Mouse (Mus musculus) CH12.LX (cell line): ENCODE measurements around the gene Tssk6. TPM values are rescaled to one million over a fixed set of nuclear protein-coding genes. Genes with fewer than 3 reads are reported as not detected.

Experiments used
- DNase-seq: peaks from one replicate; pipeline ENCODE4 v3.0.0-alpha.2; 2013; ENCODE audit errors: extremely low read depth
- H3K27ac ChIP-seq: 2 replicates; pipeline ENCODE4 v1.5.1; 2012; ENCODE audit warnings: low read depth, mild to moderate bottlenecking, control low read depth, moderate library complexity; ENCODE audit not compliant: insufficient read depth
- H3K27me3 ChIP-seq: replicated peaks from 2 replicates; pipeline ENCODE3; 2012; ENCODE audit warnings: inconsistent platforms
- H3K36me3 ChIP-seq, 2 experiments: replicated peaks in 1 of 2; 2 replicates each; pipeline versions ENCODE3 to v1.6.1; 2012; ENCODE audit warnings: inconsistent platforms in 1 of 2, low read length in 1 of 2, mild to moderate bottlenecking in 1 of 2, mixed read lengths in 1 of 2, moderate library complexity in 1 of 2; ENCODE audit not compliant: control insufficient read depth in 1 of 2, insufficient read depth in 1 of 2
- H3K4me1 ChIP-seq, 2 experiments: 2 replicates each; pipeline ENCODE4 v1.6.1; 2012; ENCODE audit warnings: inconsistent platforms in 1 of 2, moderate library complexity in 1 of 2; ENCODE audit not compliant: insufficient read depth in 2 of 2, control insufficient read depth in 1 of 2
- H3K4me2 ChIP-seq: 2 replicates; pipeline ENCODE4 v1.6.1; 2012; ENCODE audit warnings: low read depth, mild to moderate bottlenecking, control low read depth; ENCODE audit not compliant: poor library complexity, insufficient read depth, severe bottlenecking
- H3K4me3 ChIP-seq, 3 experiments: fragments of 150-350 bp in 1 of 3; sonication (generic) in 1 of 3; replicated peaks in 1 of 3; 2 replicates each; pipeline versions ENCODE3 to v1.5.1; 2011 to 2012; ENCODE audit warnings: low read depth in 2 of 3, low read length in 2 of 3, mild to moderate bottlenecking in 2 of 3, moderate library complexity in 2 of 3, control low read depth in 1 of 3, improper control_type of control experiment in 1 of 3, inconsistent platforms in 1 of 3, mixed read lengths in 1 of 3; ENCODE audit not compliant: poor library complexity in 1 of 3
- H3K79me2 ChIP-seq: replicated peaks from 2 replicates; pipeline ENCODE4 v1.6.1; 2012; ENCODE audit warnings: mild to moderate bottlenecking, moderate library complexity; ENCODE audit not compliant: control insufficient read depth, poor library complexity, insufficient read depth, severe bottlenecking; ENCODE audit errors: extremely low read depth
- H3K9ac ChIP-seq: 2 replicates; pipeline ENCODE4 v1.6.1; 2012; ENCODE audit warnings: low read depth, mild to moderate bottlenecking, control low read depth, moderate library complexity; ENCODE audit not compliant: insufficient read depth
- H3K9me3 ChIP-seq: replicated peaks from 2 replicates; pipeline ENCODE3; 2012; ENCODE audit warnings: low read length, inconsistent platforms, mixed read lengths
- BHLHE40 ChIP-seq: IDR thresholded peaks from 2 replicates; pipeline ENCODE4 v1.6.1; 2011; ENCODE audit warnings: mild to moderate bottlenecking, low read depth, low read length, improper control_type of control experiment
- CHD1 ChIP-seq: IDR thresholded peaks from 2 replicates; pipeline ENCODE4 v1.6.1; 2012; ENCODE audit warnings: low read depth, low read length, improper control_type of control experiment, inconsistent platforms
- CHD2 ChIP-seq: IDR thresholded peaks from 2 replicates; pipeline ENCODE4 v1.6.1; 2011; ENCODE audit warnings: low read length, improper control_type of control experiment
- CTCF ChIP-seq, 2 experiments: IDR thresholded peaks in 1 of 2; conservative IDR thresholded peaks in 1 of 2; 2 replicates each; pipeline ENCODE4 v1.5.1; 2011 to 2012; ENCODE audit warnings: low read depth in 2 of 2, low read length in 2 of 2, improper control_type of control experiment in 1 of 2, inconsistent platforms in 1 of 2, mild to moderate bottlenecking in 1 of 2, moderate library complexity in 1 of 2
- E2F4 ChIP-seq: IDR thresholded peaks from 2 replicates; pipeline ENCODE4 v1.6.1; 2011; ENCODE audit warnings: low read depth, low read length, improper control_type of control experiment; ENCODE audit not compliant: insufficient replicate concordance
- ELF1 ChIP-seq: IDR thresholded peaks from 2 replicates; pipeline ENCODE4 v1.6.1; 2014; ENCODE audit warnings: low read depth, mild to moderate bottlenecking, inconsistent platforms, low read length, improper control_type of control experiment
- EP300 ChIP-seq: IDR thresholded peaks from 2 replicates; pipeline ENCODE4 v1.6.1; 2011; ENCODE audit warnings: low read length, improper control_type of control experiment
- ETS1 ChIP-seq: conservative IDR thresholded peaks from 2 replicates; pipeline ENCODE4 v1.6.1; 2012; ENCODE audit warnings: low read depth, mild to moderate bottlenecking, inconsistent platforms, low read length, improper control_type of control experiment, moderate library complexity
- GABPA ChIP-seq: IDR thresholded peaks from 2 replicates; pipeline ENCODE4 v1.6.1; 2012; ENCODE audit warnings: low read depth, low read length, improper control_type of control experiment, inconsistent platforms; ENCODE audit not compliant: insufficient replicate concordance
- HCFC1 ChIP-seq: IDR thresholded peaks from 2 replicates; pipeline ENCODE4 v1.6.1; 2012; ENCODE audit warnings: low read depth, mild to moderate bottlenecking, inconsistent platforms, low read length, improper control_type of control experiment
- IRF4 ChIP-seq: IDR thresholded peaks from 2 replicates; pipeline ENCODE4 v1.6.1; 2014; ENCODE audit warnings: low read depth, mild to moderate bottlenecking, inconsistent platforms, low read length, improper control_type of control experiment
- JUND ChIP-seq: conservative IDR thresholded peaks from 2 replicates; pipeline ENCODE4 v1.6.1; 2011; ENCODE audit warnings: low read depth, low read length, improper control_type of control experiment
- MAFK ChIP-seq: IDR thresholded peaks from 2 replicates; pipeline ENCODE4 v1.6.1; 2011; ENCODE audit warnings: low read length, improper control_type of control experiment; ENCODE audit not compliant: insufficient replicate concordance
- MAX ChIP-seq: IDR thresholded peaks from 2 replicates; pipeline ENCODE4 v1.6.1; 2011; ENCODE audit warnings: low read length, improper control_type of control experiment
- MAZ ChIP-seq: IDR thresholded peaks from 2 replicates; pipeline ENCODE4 v1.6.1; 2012; ENCODE audit warnings: low read depth, mild to moderate bottlenecking, inconsistent platforms, low read length, improper control_type of control experiment, moderate library complexity
- MEF2A ChIP-seq: IDR thresholded peaks from 2 replicates; pipeline ENCODE4 v1.6.1; 2014; ENCODE audit warnings: low read depth, mild to moderate bottlenecking, inconsistent platforms, low read length, improper control_type of control experiment, borderline replicate concordance
- MXI1 ChIP-seq: IDR thresholded peaks from 2 replicates; pipeline ENCODE4 v1.6.1; 2011; ENCODE audit warnings: mild to moderate bottlenecking, low read depth, low read length, improper control_type of control experiment
- MYC ChIP-seq: IDR thresholded peaks from 2 replicates; pipeline ENCODE4 v1.6.1; 2011; ENCODE audit warnings: low read depth, mild to moderate bottlenecking, improper control_type of control experiment, low read length
- NELFE ChIP-seq: IDR thresholded peaks from 2 replicates; pipeline ENCODE4 v1.6.1; 2011; ENCODE audit warnings: low read depth, low read length, improper control_type of control experiment
- NRF1 ChIP-seq: IDR thresholded peaks from 2 replicates; pipeline ENCODE4 v1.6.1; 2014; ENCODE audit warnings: low read depth, mild to moderate bottlenecking, inconsistent platforms, low read length, improper control_type of control experiment, moderate library complexity
- POLR2A ChIP-seq: IDR thresholded peaks from 2 replicates; pipeline ENCODE4 v1.6.1; 2011; ENCODE audit warnings: low read depth, mild to moderate bottlenecking, improper control_type of control experiment, low read length
- RAD21 ChIP-seq: IDR thresholded peaks from 2 replicates; pipeline ENCODE4 v1.6.1; 2011; ENCODE audit warnings: low read depth, mild to moderate bottlenecking, low read length, improper control_type of control experiment, moderate library complexity
- RCOR1 ChIP-seq: conservative IDR thresholded peaks from 2 replicates; pipeline ENCODE4 v1.6.1; 2012; ENCODE audit warnings: low read depth, mild to moderate bottlenecking, inconsistent platforms, low read length, improper control_type of control experiment
- SIN3A ChIP-seq: IDR thresholded peaks from 2 replicates; pipeline ENCODE4 v1.6.1; 2012; ENCODE audit warnings: low read length, improper control_type of control experiment, inconsistent platforms
- SMC3 ChIP-seq: IDR thresholded peaks from 2 replicates; pipeline ENCODE4 v1.6.1; 2011; ENCODE audit warnings: low read depth, low read length, improper control_type of control experiment
- TBP ChIP-seq: conservative IDR thresholded peaks from 2 replicates; pipeline ENCODE4 v1.6.1; 2011; ENCODE audit warnings: low read depth, low read length, improper control_type of control experiment
- TCF12 ChIP-seq: IDR thresholded peaks from 2 replicates; pipeline ENCODE4 v1.6.1; 2014; ENCODE audit warnings: low read depth, mild to moderate bottlenecking, inconsistent platforms, low read length, improper control_type of control experiment
- UBTF ChIP-seq: IDR thresholded peaks from 2 replicates; pipeline ENCODE4 v1.6.1; 2012; ENCODE audit warnings: low read depth, mild to moderate bottlenecking, inconsistent platforms, low read length, improper control_type of control experiment, moderate library complexity
- USF1 ChIP-seq: IDR thresholded peaks from 2 replicates; pipeline ENCODE4 v1.6.1; 2014; ENCODE audit warnings: low read depth, mild to moderate bottlenecking, inconsistent platforms, low read length, improper control_type of control experiment
- USF2 ChIP-seq: conservative IDR thresholded peaks from 2 replicates; pipeline ENCODE4 v1.6.1; 2011; ENCODE audit warnings: low read depth, low read length, improper control_type of control experiment
- ZC3H11A ChIP-seq: IDR thresholded peaks from 2 replicates; pipeline ENCODE4 v1.6.1; 2012; ENCODE audit warnings: low read depth, mild to moderate bottlenecking, inconsistent platforms, low read length, improper control_type of control experiment
- ZKSCAN1 ChIP-seq: IDR thresholded peaks from 2 replicates; pipeline ENCODE4 v1.6.1; 2012; ENCODE audit warnings: low read depth, inconsistent platforms, low read length, improper control_type of control experiment, borderline replicate concordance
- ZMIZ1 ChIP-seq: IDR thresholded peaks from 2 replicates; pipeline ENCODE4 v1.6.1; 2012; ENCODE audit warnings: low read depth, mild to moderate bottlenecking, inconsistent platforms, low read length, improper control_type of control experiment
- ZNF384 ChIP-seq: IDR thresholded peaks from 2 replicates; pipeline ENCODE4 v1.6.1; 2012; ENCODE audit warnings: low read depth, low read length, improper control_type of control experiment, inconsistent platforms
- dilution Hi-C: fragments of 300-500 bp; cut with MboI; formaldehyde crosslinking; loops from 2 replicates; pipeline ENCODE4 v1.14.3; 2020; ENCODE audit warnings: low sequenced_read_pairs; ENCODE audit not compliant: extremely low pct_unique_long_range_greater_than_20kb, extremely low pct_ligation_motif_present
- in situ Hi-C: fragments of 300-500 bp; cut with MboI; formaldehyde crosslinking; loops from 3 replicates; pipeline ENCODE4 v1.14.3; 2019; ENCODE audit warnings: low sequenced_read_pairs, low pct_ligation_motif_present, low pct_unique_long_range_greater_than_20kb, mixed read lengths
- polyA plus RNA-seq: library from polyadenylated mRNA; unstranded; fragments of >175 nt; gene quantifications from 2 replicates; pipeline ENCODE4 v1.2.1, GENCODE M21; 2012; ENCODE audit warnings: low read depth; ENCODE audit not compliant: insufficient read length
- total RNA-seq, 2 experiments: library from RNA; depleted of rRNA; stranded (reverse); fragments of 300-350 nt in 1 of 2; fragments of >200 nt in 1 of 2; gene quantifications; 2 replicates each; pipeline ENCODE4 v1.2.3; 2012 to 2014

Gene Tssk6
- total and polyA plus RNA-seq, 3 experiments = 0.44 to 1.8 (median 1.7) TPM

DNA sequence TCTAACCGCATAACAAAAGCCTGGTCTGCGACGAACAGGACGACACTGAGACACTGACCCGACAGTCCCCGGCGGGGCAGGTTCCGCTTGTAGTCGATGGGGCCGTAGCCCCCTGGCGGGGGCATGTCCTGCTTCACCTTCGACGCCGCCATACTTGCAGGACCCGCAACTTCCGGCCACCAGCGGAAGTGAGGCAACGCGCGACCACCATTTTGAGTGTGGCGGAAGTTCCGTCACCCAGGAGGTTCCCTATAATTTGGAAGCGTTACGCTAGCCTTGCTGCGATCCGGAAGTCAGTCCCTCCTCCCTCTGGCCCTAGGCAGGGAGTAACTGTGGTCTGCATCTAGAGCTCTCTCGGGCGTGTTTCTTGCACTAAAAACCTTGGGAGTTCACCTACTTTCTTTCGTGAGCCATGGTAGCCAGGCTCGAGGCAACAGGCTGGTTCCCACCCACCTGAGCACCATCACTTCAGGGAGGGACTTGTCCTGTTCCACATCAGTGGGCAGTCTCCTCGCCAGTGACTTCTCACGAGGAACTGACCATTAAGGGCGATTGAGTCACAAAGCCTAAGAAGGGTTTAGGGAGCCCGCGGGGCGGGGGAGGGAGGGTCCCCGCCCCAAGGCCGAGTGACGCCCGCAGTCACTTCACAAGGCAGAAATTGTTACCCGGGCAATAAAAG, 361 bp upstream of the Tssk6 start (continued):
- TF ChIP-seq NRF1 (peak; percentile 80), MAFK (no peak), ETS1 (peak; percentile 46), ELF1 (peak; percentile 100), ZKSCAN1 (no peak), BHLHE40 (no peak; the same call in 1 of the 2 replicates), MXI1 (peak; percentile 71; the same call in 1 of the 2 replicates), E2F4 (no peak), MYC (peak; percentile 69; the same call in 1 of the 2 replicates)

DNA sequence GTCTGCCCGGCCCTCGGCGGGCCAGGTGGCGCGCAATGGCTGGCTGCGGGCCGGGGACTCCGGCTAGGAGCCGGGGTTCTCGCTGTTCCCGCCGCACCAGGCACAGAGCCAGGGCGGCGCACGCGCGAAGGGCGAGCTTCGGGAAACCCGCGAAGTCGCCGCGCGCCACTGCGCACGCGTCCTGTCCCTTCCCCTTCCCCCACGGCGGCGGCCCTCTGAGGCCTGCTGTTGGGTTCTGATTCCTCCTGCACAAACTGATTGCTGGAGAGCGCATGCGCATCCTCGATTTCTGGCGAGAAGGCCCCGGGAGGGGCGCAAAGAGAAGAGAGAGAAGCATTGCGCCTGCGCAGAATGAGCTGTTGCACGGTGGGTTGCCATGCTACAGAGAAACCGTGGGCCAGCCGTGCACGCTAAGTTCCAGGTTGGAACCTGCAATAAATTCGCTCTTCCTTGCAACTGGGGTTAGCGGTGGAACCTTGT, 1.1 kb downstream of the Tssk6 start:
- H3K4me3 ChIP-seq = peak overlapping the region; percentile 60 to 83 (median 81)
- dilution Hi-C loops (no loop called here), in situ Hi-C loops (no loop called here)
- TF ChIP-seq NRF1 (peak; percentile 97), TBP (no peak; the same call in 1 of the 2 replicates), E2F4 (peak; percentile 62; the same call in 1 of the 2 replicates), MYC (no peak), CHD2 (peak; percentile 87), MEF2A (peak; percentile 61), USF1 (no peak), ZNF384 (no peak), POLR2A (peak; percentile 68), MAZ (peak; percentile 75; the same call in 1 of the 2 replicates), IRF4 (0 out of 2 replicates have a peak, but pooled peaks have one; percentile 19), MXI1 (peak; percentile 78), GABPA (no peak), ZKSCAN1 (no peak), HCFC1 (peak; percentile 71), RCOR1 (no peak), RAD21 (no peak), ETS1 (no peak), SMC3 (no peak), BHLHE40 (no peak), UBTF (no peak; the same call in 1 of the 2 replicates), ZMIZ1 (no peak; the same call in 1 of the 2 replicates), USF2 (no peak), NELFE (peak; percentile 80), EP300 (no peak), CTCF (conservative IDR thresholded peaks at IDR 0.05 in 1 of 2, IDR thresholded peaks at IDR 0.05 in 1 of 2; ENCODE audit: low read depth in 2 of 2, low read length in 2 of 2) (no peak), MAX (peak; percentile 71; the same call in 1 of the 2 replicates), ELF1 (peak; percentile 59), ZC3H11A (no peak), SIN3A (peak; percentile 58; the same call in 1 of the 2 replicates), JUND (no peak), CHD1 (no peak), TCF12 (no peak), MAFK (no peak)

More for the DNA sequence above, 1.1 kb downstream of the Tssk6 start:
- DNase-seq = peak; percentile 100
- Histone ChIP-seq H3K9me3 (no peaks in the 10 kb centered on the region), H3K36me3 (peaks cover 12 to 33% of the 10 kb centered on the region in 2 experiments), H3K27ac (peak overlapping the region; percentile 84), H3K4me1 (peaks cover 4 to 32% of the 10 kb centered on the region in 2 experiments), H3K27me3 (no peaks in the 10 kb centered on the region), H3K4me2 (peak overlapping the region; percentile 77), H3K9ac (peak overlapping the region; percentile 62), H3K79me2 (peaks cover 22% of the 10 kb centered on the region)
